Mouse (Mus musculus) regulatory T cell (primary cell): ENCODE results near the gene Hsd17b3.

Source experiments
- in situ Hi-C: fragments of 300-600 bp; cut with MboI, MseI; formaldehyde crosslinking; loops from one replicate; pipeline ENCODE4 v1.15.1; 2025; ENCODE audit warnings: high pct_unique_total_duplicates

Gene Hsd17b3

GRCm38 (mm10) chr13:64089130-64089529, at the start of gene Hsd17b3:
Gene Hsd17b3, minus strand, starts transcription at chr13:64089230.
- in situ Hi-C loops = no loop called here

GRCm38 (mm10) chr13:64129616-64130375, 40.8 kb upstream of the Hsd17b3 start:
- in situ Hi-C loops = no loop called here

DNA sequence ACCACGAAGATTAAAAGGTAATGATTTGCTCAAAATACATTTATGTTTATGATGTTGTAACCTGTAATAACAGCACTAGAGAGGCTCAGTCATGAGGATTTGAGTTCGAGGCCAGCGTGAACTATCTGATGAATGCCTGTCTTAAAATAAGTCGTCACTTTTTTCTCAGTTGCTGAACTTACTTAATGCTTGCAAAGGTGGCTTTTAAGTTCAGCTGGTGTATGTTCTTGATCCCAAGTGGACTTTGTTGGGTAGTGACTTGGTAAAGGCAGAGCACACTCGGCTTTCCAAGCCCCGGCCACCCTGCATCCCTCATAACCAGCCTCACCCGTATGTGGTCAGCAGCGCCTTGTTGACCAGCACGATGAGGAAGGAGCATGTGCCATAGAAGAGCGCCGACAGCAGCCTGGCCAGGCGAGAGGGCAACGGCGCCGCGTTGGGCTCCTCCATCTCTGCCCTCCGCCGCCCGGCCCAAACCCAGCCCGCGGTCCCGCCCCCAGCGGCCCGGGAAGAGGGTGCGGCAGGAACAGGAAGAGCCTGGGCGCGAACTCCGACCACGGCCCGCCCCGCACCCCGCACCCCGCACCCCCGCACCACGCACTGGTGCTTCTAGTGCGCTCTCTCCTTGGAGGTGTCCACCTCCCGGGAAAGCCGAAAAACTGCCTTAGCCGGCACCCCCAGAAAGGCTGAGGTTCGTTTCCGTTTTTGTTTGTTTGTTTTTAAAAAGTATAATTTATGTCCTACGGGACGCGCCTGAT, 40.0 kb upstream of the Hsd17b3 start, which contains the start of gene Slc35d2:
Gene Slc35d2 (minus strand): TSS at position 511 of the 758 bp plus-strand sequence.
- in situ Hi-C loops = no loop called here

- in situ Hi-C loops = no loop called here
Measured at GRCm38 (mm10) chr13:64126316-64126715, 37.3 kb upstream of the Hsd17b3 start.

- in situ Hi-C loops = no loop called here
Measured at GRCm38 (mm10) chr13:64124886-64125285, 35.9 kb upstream of the Hsd17b3 start.

- in situ Hi-C loops = no loop called here
Measured at GRCm38 (mm10) chr13:64123491-64124188, 34.6 kb upstream of the Hsd17b3 start.

GRCm38 (mm10) chr13:64120760-64121159, 31.7 kb upstream of the Hsd17b3 start:
- in situ Hi-C loops = no loop called here

DNA sequence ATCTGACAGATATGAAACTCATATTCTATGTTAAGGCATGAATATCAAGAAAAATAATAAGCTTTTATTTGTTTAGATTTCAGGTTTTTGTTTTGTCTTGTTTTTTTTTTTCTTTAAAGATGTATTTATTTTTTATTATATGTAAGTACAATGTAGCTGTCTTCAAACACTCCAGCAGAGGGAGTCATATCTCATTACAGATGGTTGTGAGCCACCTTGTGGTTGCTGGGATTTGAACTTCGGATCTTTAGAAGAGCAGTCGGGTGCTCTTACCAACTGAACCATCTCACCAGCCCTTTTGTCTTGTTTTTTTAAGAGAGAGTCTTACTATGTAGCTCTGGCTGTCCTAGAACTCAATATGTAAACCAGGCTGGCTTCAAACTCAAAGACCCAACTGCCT, 28.4 kb upstream of the Hsd17b3 start:
- in situ Hi-C loops = no loop called here

- in situ Hi-C loops = no loop called here
Measured at GRCm38 (mm10) chr13:64110421-64110820, 21.4 kb upstream of the Hsd17b3 start.

GRCm38 (mm10) chr13:64108381-64108850, 19.4 kb upstream of the Hsd17b3 start:
- in situ Hi-C loops = no loop called here

DNA sequence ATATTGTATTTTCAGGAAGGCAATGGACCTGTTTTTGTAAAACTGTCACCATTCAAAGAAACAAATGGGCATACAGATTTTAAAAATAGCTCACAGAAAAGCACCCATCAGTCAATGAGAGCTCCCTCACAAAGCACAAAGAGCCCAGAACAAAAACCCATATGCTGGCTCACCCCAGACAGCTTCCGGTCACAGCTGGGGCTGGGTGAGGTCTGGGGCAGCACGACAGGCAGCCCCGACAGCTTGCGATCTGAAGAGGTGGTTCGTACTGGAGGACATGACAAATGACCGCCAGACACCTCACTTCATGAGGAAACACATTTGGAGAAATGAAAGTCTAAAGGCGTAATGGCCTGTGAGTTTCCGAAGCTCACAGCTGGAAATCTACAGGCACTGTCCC, 18.5 kb upstream of the Hsd17b3 start:
- in situ Hi-C loops = no loop called here

DNA sequence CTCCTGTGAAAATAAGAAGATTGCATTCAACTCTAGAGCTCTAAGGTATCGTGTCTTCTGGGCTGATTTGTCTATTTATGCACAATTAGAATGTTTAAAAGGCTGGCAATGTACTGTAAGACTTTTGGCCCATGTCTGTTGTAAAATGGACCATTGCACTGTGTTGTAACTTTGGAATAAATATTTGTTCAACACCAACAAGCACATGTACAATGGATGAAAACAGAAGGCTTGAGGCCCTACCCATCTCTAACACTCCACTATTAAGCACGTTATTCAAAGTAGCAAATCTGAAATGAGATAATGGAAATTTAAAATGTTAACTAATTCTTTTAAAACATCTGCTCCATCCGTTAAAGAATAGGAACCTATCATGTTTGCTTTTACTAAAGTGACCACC, 18.1 kb upstream of the Hsd17b3 start:
- in situ Hi-C loops = no loop called here

GRCm38 (mm10) chr13:64105690-64106089, 16.7 kb upstream of the Hsd17b3 start:
- in situ Hi-C loops = no loop called here

- in situ Hi-C loops = no loop called here
Measured at GRCm38 (mm10) chr13:64100186-64100585, 11.2 kb upstream of the Hsd17b3 start.

DNA sequence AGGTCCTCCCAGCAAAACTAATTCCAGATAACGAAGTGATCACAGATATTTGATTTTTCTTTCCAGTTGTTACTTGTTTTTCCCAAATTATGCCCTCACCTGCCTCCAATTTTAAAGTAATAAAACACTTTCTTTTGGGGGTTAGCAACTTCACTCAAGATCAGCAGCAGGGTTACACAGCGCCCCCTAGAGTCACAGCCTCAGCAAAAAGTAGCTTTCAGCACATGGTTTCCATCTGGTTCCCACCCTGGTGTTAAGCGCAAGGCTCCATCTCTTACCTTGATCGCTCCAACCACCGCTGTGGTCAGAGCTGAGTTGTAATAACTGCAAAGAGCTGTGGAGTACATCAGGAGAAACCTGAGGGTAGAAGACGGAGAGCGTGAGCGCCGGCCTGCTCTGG, 10.0 kb upstream of the Hsd17b3 start:
- in situ Hi-C loops = no loop called here

DNA sequence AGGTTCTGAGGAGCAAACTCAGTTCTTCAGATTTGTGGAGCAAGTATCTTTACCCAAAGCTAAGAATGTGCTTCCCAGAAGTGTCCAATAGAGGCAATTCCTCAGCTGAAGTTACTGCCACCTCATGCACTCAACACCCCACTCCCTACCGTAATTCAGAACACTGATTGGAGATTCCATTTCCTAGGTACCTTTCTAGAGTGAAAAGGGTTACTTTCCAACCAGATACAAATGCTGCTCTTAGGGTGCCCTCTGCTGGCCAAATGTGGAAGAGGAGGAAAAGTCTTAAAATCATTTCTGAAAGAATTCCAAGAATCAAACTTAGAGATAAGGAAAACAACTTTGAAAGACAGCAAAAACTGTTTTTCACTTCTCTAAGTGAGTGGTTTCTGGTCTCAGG, 4.3 kb upstream of the Hsd17b3 start:
- in situ Hi-C loops = loop anchor here (5.0 kb wide), 1 partner anchor 396 kb away; no protein-coding TSS in a partner anchor

DNA sequence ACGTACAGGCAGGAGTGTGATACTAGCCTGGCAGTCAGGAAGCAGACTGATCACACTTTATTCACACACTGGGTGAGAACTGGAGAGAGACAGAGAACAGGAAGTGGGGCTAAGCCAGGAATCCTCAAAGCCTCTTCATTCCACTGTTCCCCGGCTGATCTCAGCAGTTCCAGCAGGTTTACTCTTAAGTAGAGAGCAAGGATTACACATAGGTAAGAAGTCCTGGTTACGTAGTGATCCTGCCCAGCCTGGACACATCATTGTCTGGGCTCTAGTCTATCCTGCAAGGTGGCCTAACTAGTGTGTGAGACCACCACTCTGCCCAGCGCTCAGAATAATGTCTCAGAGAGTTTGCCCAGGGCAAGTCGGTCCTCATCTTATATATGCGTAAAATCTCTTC, 3.7 kb upstream of the Hsd17b3 start:
- in situ Hi-C loops = loop anchor here (5.0 kb wide), 1 partner anchor 395 kb away; no protein-coding TSS in a partner anchor

- in situ Hi-C loops = loop anchor here (5.0 kb wide), 1 partner anchor 395 kb away; no protein-coding TSS in a partner anchor
Measured at GRCm38 (mm10) chr13:64092141-64092540, 3.1 kb upstream of the Hsd17b3 start.

- in situ Hi-C loops = loop anchor here (5.0 kb wide), 1 partner anchor 394 kb away; no protein-coding TSS in a partner anchor
Measured at GRCm38 (mm10) chr13:64091006-64091405, 2.0 kb upstream of the Hsd17b3 start.

GRCm38 (mm10) chr13:64090278-64090677, 1.2 kb upstream of the Hsd17b3 start:
- in situ Hi-C loops = loop anchor here (5.0 kb wide), 1 partner anchor 393 kb away; no protein-coding TSS in a partner anchor

DNA sequence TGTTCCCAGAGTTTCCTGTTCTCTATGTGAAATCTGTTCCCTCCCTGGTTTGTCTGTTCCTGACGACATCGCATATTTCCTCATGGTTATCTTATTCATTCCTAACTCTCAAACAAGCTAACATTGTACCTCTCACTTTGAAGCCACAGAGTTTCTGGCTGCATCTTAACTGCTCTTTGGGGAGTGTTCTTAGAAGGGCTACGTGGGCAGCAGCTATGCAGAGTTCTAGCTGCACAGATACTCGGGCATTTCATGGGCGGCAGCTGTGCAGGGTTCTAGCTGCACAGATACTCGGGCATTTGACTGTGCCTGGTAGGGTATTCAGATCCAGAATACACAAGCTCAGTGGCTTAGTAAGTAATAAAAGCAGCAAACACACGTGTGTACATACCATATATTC, 973 bp downstream of the Hsd17b3 start:
- in situ Hi-C loops = no loop called here

- in situ Hi-C loops = no loop called here
Measured at GRCm38 (mm10) chr13:64086036-64086435, 3.0 kb downstream of the Hsd17b3 start.
